Comparison of ENCODE assay signal across 12 mouse cellular contexts in the genomic region with DNA sequence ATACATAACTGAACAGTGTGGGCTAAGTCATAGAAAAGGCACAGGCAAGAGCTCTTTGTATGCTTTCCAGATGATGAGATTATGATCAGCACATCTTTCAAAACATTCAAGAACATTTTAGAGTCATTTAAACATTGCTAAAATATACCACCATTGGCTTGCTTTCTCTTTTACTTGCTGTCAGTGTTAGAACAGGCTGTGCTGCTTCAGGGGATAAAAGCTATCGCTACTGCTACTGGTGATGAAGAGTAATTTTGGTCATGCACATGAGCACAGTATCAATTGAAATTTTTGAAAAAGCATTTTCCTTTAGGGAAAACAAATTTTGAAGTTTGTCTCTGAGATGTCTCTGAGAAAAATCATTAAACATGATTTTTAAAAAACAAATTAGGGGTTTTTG.
A peak's percentile ranks its signal among the peaks of the same experiment; 100 is the strongest.
DNase-seq lines count a peak whose midpoint lies in the region; ATAC-seq and TF ChIP-seq lines count a peak whose summit lies in the region.
"Had no signal": no experiment of that assay in that cellular context is flagged by ENCODE, and none has a peak within 500 bp of the region (broad histone marks: within the 10 kb centered on the region; RNA-seq: fewer than 3 reads in every experiment).

No protein-coding gene starts in this region.

- H3K4me3 ChIP-seq in forebrain, postnatal 0 days (ENCODE audit: low read depth, low read length) = no peak overlapping the region
- no peak overlapping the region for H3K4me3 ChIP-seq in forebrain, embryonic 10.5 days
- H3K4me3 ChIP-seq: embryonic facial prominence, embryonic 10.5 days; embryonic facial prominence, embryonic 12.5 days; forebrain, embryonic 13.5 days; forebrain, embryonic 15.5 days had no signal

- WGBS in forebrain, postnatal 0 days = 63% methylated on average over 1 of the region's 1 CpGs
- 84% methylated on average over 1 of the region's 1 CpGs for WGBS in forebrain, embryonic 10.5 days

- peak; percentile 63; the same call in 1 of the 2 replicates for ATAC-seq in forebrain, postnatal 0 days

- no peak for DNase-seq in forebrain, postnatal 0 days
- DNase-seq in forebrain, embryonic 10.5 days (ENCODE audit: extremely low spot score, low spot score) = no peak
- peak; percentile 44 for DNase-seq in brain, adult 2 months (ENCODE audit: low read depth, low spot score)
- peak; percentile 27 for DNase-seq in telencephalon, adult 2 months (ENCODE audit: low read depth, low spot score)
- DNase-seq in lung, postnatal 36 days = no peak
- DNase-seq: adrenal gland, adult 2 months; adrenal gland, postnatal 10 days; adrenal gland, postnatal 25 days had no signal

- no peaks in the 10 kb centered on the region for H3K36me3 ChIP-seq in forebrain, postnatal 0 days (ENCODE audit: insufficient read depth)
- no peaks in the 10 kb centered on the region for H3K36me3 ChIP-seq in forebrain, embryonic 10.5 days (replicated peaks)
- H3K36me3 ChIP-seq: embryonic facial prominence, embryonic 10.5 days; embryonic facial prominence, embryonic 12.5 days; forebrain, embryonic 15.5 days had no signal

- no peak overlapping the region for H3K4me2 ChIP-seq in forebrain, postnatal 0 days (ENCODE audit: low read depth)
- H3K4me2 ChIP-seq: embryonic facial prominence, embryonic 12.5 days; forebrain, embryonic 13.5 days; forebrain, embryonic 15.5 days had no signal

- no peaks in the 10 kb centered on the region for H3K27me3 ChIP-seq in forebrain, postnatal 0 days (ENCODE audit: insufficient read depth, low read length)
- no peaks in the 10 kb centered on the region for H3K27me3 ChIP-seq in forebrain, embryonic 10.5 days (ENCODE audit: poor library complexity, severe bottlenecking)
- H3K27me3 ChIP-seq: embryonic facial prominence, embryonic 12.5 days; forebrain, embryonic 13.5 days; forebrain, embryonic 15.5 days had no signal

- no peak overlapping the region for H3K9ac ChIP-seq in forebrain, postnatal 0 days
- H3K9ac ChIP-seq: embryonic facial prominence, embryonic 12.5 days; forebrain, embryonic 13.5 days; forebrain, embryonic 15.5 days had no signal

- no peak for TF ChIP-seq CTCF in forebrain, postnatal 0 days (IDR thresholded peaks at IDR 0.05; ENCODE audit: low read depth)

- H3K27ac ChIP-seq in forebrain, postnatal 0 days (ENCODE audit: low read depth, low read length) = no peak overlapping the region
- H3K27ac ChIP-seq in forebrain, embryonic 10.5 days = no peak overlapping the region
- H3K27ac ChIP-seq: embryonic facial prominence, embryonic 10.5 days; embryonic facial prominence, embryonic 12.5 days; forebrain, embryonic 13.5 days had no signal

- no peaks in the 10 kb centered on the region for H3K4me1 ChIP-seq in forebrain, postnatal 0 days (ENCODE audit: insufficient read depth)
- H3K4me1 ChIP-seq in forebrain, embryonic 10.5 days = no peaks in the 10 kb centered on the region
- H3K4me1 ChIP-seq: embryonic facial prominence, embryonic 10.5 days; embryonic facial prominence, embryonic 12.5 days; forebrain, embryonic 13.5 days had no signal

- no peaks in the 10 kb centered on the region for H3K9me3 ChIP-seq in forebrain, postnatal 0 days (ENCODE audit: low read length)
- no peaks in the 10 kb centered on the region for H3K9me3 ChIP-seq in forebrain, embryonic 10.5 days
- H3K9me3 ChIP-seq: embryonic facial prominence, embryonic 10.5 days; embryonic facial prominence, embryonic 12.5 days; forebrain, embryonic 13.5 days; forebrain, embryonic 15.5 days had no signal

Comparison
In these comparisons a context has a peak if more than half of its experiments do, and no peak if none do; other contexts are left out.
1. DNase-seq: peak in brain, adult 2 months (single experiment) and telencephalon, adult 2 months (single experiment); none in forebrain, postnatal 0 days (single experiment), forebrain, embryonic 10.5 days (single experiment) and lung, postnatal 36 days (single experiment).